Mouse (Mus musculus): ENCODE data around the gene Olfr470. TPM values are rescaled to one million over a fixed set of nuclear protein-coding genes. Genes with fewer than 3 reads are reported as not detected.

Olfr470 gene
- polyA plus RNA-seq, 1 experiment from 2014 or later = not detected

Other genes starting within 250 kb of the Olfr470 start
- not detected in 2 replicates for gene 5330417H12Rik, start 222.3 kb downstream of the Olfr470 start, polyA plus RNA-seq (2014; fragmentation: Nextera tagmentation; extraction: Ambion mirVana)
- gene Cyb5r2, start 89.5 kb downstream of the Olfr470 start, polyA plus RNA-seq (2014; fragmentation: Nextera tagmentation; extraction: Ambion mirVana) = 0.11 and 0.12 TPM in 2 replicates
- not detected in 2 replicates for gene Ovch2, start 46.3 kb downstream of the Olfr470 start, polyA plus RNA-seq (2014; fragmentation: Nextera tagmentation; extraction: Ambion mirVana)
- gene Olfr467, start 35.2 kb downstream of the Olfr470 start, polyA plus RNA-seq (2014; fragmentation: Nextera tagmentation; extraction: Ambion mirVana) = not detected in 2 replicates
- gene Olfr469, start 21.9 kb downstream of the Olfr470 start, polyA plus RNA-seq (2014; fragmentation: Nextera tagmentation; extraction: Ambion mirVana) = not detected in 2 replicates
- not detected in 2 replicates for gene Olfr472, start 50.4 kb upstream of the Olfr470 start, polyA plus RNA-seq (2014; fragmentation: Nextera tagmentation; extraction: Ambion mirVana)
- gene Olfr473, start 83.0 kb upstream of the Olfr470 start, polyA plus RNA-seq (2014; fragmentation: Nextera tagmentation; extraction: Ambion mirVana) = not detected in 2 replicates
- gene Olfr474, start 107.2 kb upstream of the Olfr470 start, polyA plus RNA-seq (2014; fragmentation: Nextera tagmentation; extraction: Ambion mirVana) = not detected in 2 replicates
- gene Olfr476, start 117.3 kb upstream of the Olfr470 start, polyA plus RNA-seq (2014; fragmentation: Nextera tagmentation; extraction: Ambion mirVana) = not detected in 2 replicates
- gene Olfr477, start 139.2 kb upstream of the Olfr470 start, polyA plus RNA-seq (2014; fragmentation: Nextera tagmentation; extraction: Ambion mirVana) = not detected in 2 replicates
- not detected in 2 replicates for gene Olfr478, start 186.5 kb upstream of the Olfr470 start, polyA plus RNA-seq (2014; fragmentation: Nextera tagmentation; extraction: Ambion mirVana)
- gene Olfr479, start 203.2 kb upstream of the Olfr470 start, polyA plus RNA-seq (2014; fragmentation: Nextera tagmentation; extraction: Ambion mirVana) = not detected in 2 replicates
- not detected in 2 replicates for gene Olfr480, start 219.9 kb upstream of the Olfr470 start, polyA plus RNA-seq (2014; fragmentation: Nextera tagmentation; extraction: Ambion mirVana)
- not detected in 2 replicates for gene Olfr481, start 232.4 kb upstream of the Olfr470 start, polyA plus RNA-seq (2014; fragmentation: Nextera tagmentation; extraction: Ambion mirVana)

All from hindbrain, embryonic 14.5 days (tissue).